Mouse (Mus musculus) liver, embryonic 14.5 days (tissue): ENCODE results near the gene Ifnb1.

Experiments used
- CTCF ChIP-seq: IDR thresholded peaks from 2 replicates; pipeline ENCODE4 v1.5.1; 2016; ENCODE audit warnings: antibody characterized with exemption, low read depth, control low read depth
- EP300 ChIP-seq: IDR thresholded peaks from 2 replicates; pipeline ENCODE4 v1.6.1; 2016; ENCODE audit warnings: antibody characterized with exemption, low read depth

DNA sequence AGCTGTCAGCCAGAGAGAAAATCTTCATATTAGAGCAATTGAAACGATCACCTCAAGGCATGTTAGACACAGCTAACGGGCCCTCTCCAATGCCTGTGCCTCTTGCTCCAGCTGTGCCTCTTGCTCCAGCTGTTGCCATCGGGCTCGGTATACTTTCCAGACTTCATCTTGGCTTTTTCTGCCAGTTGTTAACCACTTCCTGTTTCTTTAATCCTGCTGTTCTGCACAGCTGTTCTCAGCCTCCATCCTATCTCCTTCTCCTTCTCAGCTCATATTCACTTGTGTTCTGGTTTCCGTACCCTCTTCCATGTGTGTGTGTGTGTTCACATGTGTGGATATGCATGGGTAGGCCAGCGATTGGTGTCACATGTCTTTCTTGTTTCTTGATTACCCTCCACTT is 42.4 kb downstream of the Ifnb1 start:
- TF ChIP-seq CTCF, result no peak
- TF ChIP-seq EP300, result no peak
